Mouse (Mus musculus) c-Kit-negative CD71-positive TER-119-positive erythroid progenitor cells, embryonic 14.5 days (primary cell): ENCODE results near the gene Lrrc71.

Experiments used
- DNase-seq: peaks from one replicate; pipeline ENCODE4 v3.0.0-alpha.2; 2013; ENCODE audit warnings: low read depth, low spot score

Lrrc71 gene

GRCm38 (mm10) chr3:87763683-87764289 lies 15.4 kb upstream of the Lrrc71 start:
- no peak for DNase-seq

GRCm38 (mm10) chr3:87763202-87763601 lies 14.8 kb upstream of the Lrrc71 start:
- no peak for DNase-seq

GRCm38 (mm10) chr3:87761408-87762375 lies 13.3 kb upstream of the Lrrc71 start:
- no peak for DNase-seq

- no peak for DNase-seq
Measured at GRCm38 (mm10) chr3:87758641-87759040, 10.2 kb upstream of the Lrrc71 start.

GRCm38 (mm10) chr3:87756488-87756887 lies 8.1 kb upstream of the Lrrc71 start:
- DNase-seq, result no peak

- DNase-seq, result no peak
Measured at GRCm38 (mm10) chr3:87755964-87756363, 7.5 kb upstream of the Lrrc71 start.

GRCm38 (mm10) chr3:87753829-87754228 lies 5.4 kb upstream of the Lrrc71 start:
- no peak for DNase-seq

GRCm38 (mm10) chr3:87752567-87752966 lies 4.1 kb upstream of the Lrrc71 start:
- no peak for DNase-seq

GRCm38 (mm10) chr3:87749977-87750376 lies 1.6 kb upstream of the Lrrc71 start:
- no peak for DNase-seq

- DNase-seq, result no peak
Measured at GRCm38 (mm10) chr3:87749036-87749435, 611 bp upstream of the Lrrc71 start.

GRCm38 (mm10) chr3:87745036-87745659 lies 3.3 kb downstream of the Lrrc71 start:
- DNase-seq, result no peak

- no peak for DNase-seq
Measured at GRCm38 (mm10) chr3:87743927-87744326, 4.5 kb downstream of the Lrrc71 start.

GRCm38 (mm10) chr3:87742735-87743134 lies 5.7 kb downstream of the Lrrc71 start:
- no peak for DNase-seq

- DNase-seq, result no peak
Measured at GRCm38 (mm10) chr3:87742013-87742412, 6.4 kb downstream of the Lrrc71 start.

GRCm38 (mm10) chr3:87738906-87739305 lies 9.5 kb downstream of the Lrrc71 start:
- no peak for DNase-seq

GRCm38 (mm10) chr3:87735335-87735734 lies 13.1 kb downstream of the Lrrc71 start:
- no peak for DNase-seq

- no peak for DNase-seq
Measured at GRCm38 (mm10) chr3:87733984-87734761, 14.3 kb downstream of the Lrrc71 start.

GRCm38 (mm10) chr3:87733098-87733497 lies 15.3 kb downstream of the Lrrc71 start:
- no peak for DNase-seq

- no peak for DNase-seq
Measured at GRCm38 (mm10) chr3:87728696-87729095, 19.7 kb downstream of the Lrrc71 start.

GRCm38 (mm10) chr3:87726191-87726590 lies 22.2 kb downstream of the Lrrc71 start:
- no peak for DNase-seq

GRCm38 (mm10) chr3:87725396-87726160 lies 22.8 kb downstream of the Lrrc71 start:
- no peak for DNase-seq
